Mouse (Mus musculus): ENCODE measurements around the gene Hspb11. TPM values are rescaled to one million over a fixed set of nuclear protein-coding genes. Genes with fewer than 3 reads are reported as not detected.
A peak's percentile ranks its signal among the peaks of the same experiment; 100 is the strongest.

Gene Hspb11
- polyA plus RNA-seq, 1 experiment from 2014 or later: 31.9 TPM

GRCm38 (mm10) chr4:107300371-107300770 lies 47.0 kb downstream of the Hspb11 start:
- H3K4me2 ChIP-seq (replicated peaks): no peak overlapping the region
- no peak overlapping the region for H3K27ac ChIP-seq
- 0 out of 2 replicates have a peak, but pooled peaks cover 8% of the 10 kb centered on the region for H3K4me1 ChIP-seq (replicated peaks)
- H3K9ac ChIP-seq: no peak overlapping the region
- no peaks in the 10 kb centered on the region for H3K27me3 ChIP-seq (replicated peaks)
- 75% methylated on average over 4 of the region's 4 CpGs for WGBS
- no peaks in the 10 kb centered on the region for H3K9me3 ChIP-seq
- no peaks in the 10 kb centered on the region for H3K36me3 ChIP-seq
- ATAC-seq: no peak
- H3K4me3 ChIP-seq (replicated peaks): no peak overlapping the region

DNA sequence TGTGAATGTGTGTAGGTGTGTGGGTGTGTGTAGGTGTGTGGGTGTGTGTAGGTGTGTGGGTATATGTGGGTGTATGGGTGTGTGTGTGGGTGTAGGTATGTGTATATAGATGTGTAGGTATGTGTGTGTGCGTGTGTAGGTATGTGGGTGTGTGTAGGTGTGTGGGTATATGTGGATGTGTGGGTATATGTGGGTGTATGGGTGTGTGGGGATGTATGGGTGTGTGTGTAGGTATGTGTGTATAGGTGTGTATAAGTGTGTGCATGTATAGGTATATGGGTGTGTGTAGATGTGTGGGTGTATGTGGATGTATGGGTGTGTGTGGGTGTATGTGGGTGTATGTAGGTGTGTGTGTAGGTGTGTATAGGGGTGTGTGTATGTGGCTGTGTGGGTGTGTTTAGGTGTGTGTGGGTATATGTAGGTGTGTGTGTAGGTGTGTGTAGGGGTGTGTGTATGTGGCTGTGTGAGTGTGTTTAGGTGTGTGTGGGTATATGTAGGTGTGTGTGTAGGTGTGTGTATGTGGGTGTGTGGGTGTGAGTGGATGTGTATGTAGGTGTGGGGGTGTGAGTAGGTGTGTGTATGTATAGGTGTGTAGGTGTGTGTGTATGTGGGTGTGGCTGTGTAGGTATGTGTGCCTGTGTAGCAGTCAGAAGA lies 47.6 kb downstream of the Hspb11 start:
- 0 out of 2 replicates have a peak, but pooled peaks cover 8% of the 10 kb centered on the region for H3K4me1 ChIP-seq (replicated peaks)
- H3K4me2 ChIP-seq (replicated peaks): no peak overlapping the region
- no peak overlapping the region for H3K27ac ChIP-seq
- no peaks in the 10 kb centered on the region for H3K36me3 ChIP-seq
- 94% methylated on average over 1 of the region's 1 CpGs for WGBS
- no peak overlapping the region for H3K4me3 ChIP-seq (replicated peaks)
- 0 out of 2 replicates have a peak, but pooled peaks have one; percentile 19 for ATAC-seq
- H3K9me3 ChIP-seq: no peaks in the 10 kb centered on the region
- H3K27me3 ChIP-seq (replicated peaks): no peaks in the 10 kb centered on the region
- no peak overlapping the region for H3K9ac ChIP-seq

- WGBS: 81% methylated on average over 9 of the region's 9 CpGs
- H3K9ac ChIP-seq: no peak overlapping the region
- no peak overlapping the region for H3K4me2 ChIP-seq (replicated peaks)
- H3K9me3 ChIP-seq: no peaks in the 10 kb centered on the region
- no peaks in the 10 kb centered on the region for H3K27me3 ChIP-seq (replicated peaks)
- H3K4me3 ChIP-seq (replicated peaks): no peak overlapping the region
- H3K4me1 ChIP-seq (replicated peaks): peaks cover 14% of the 10 kb centered on the region; the same call in 1 of the 2 replicates
- H3K36me3 ChIP-seq: no peaks in the 10 kb centered on the region
- no peak overlapping the region for H3K27ac ChIP-seq
- no peak for ATAC-seq
Observed at GRCm38 (mm10) chr4:107302221-107302620, 48.8 kb downstream of the Hspb11 start.

- 53% methylated on average over 4 of the region's 4 CpGs for WGBS
- Histone ChIP-seq H3K4me3 (replicated peaks) (no peak overlapping the region), H3K36me3 (no peaks in the 10 kb centered on the region), H3K4me2 (replicated peaks) (no peak overlapping the region), H3K4me1 (replicated peaks) (peaks cover 14% of the 10 kb centered on the region; the same call in 1 of the 2 replicates), H3K27ac (no peak overlapping the region), H3K27me3 (replicated peaks) (no peaks in the 10 kb centered on the region), H3K9me3 (no peaks in the 10 kb centered on the region), H3K9ac (no peak overlapping the region)
- peak; percentile 67 for ATAC-seq
Observed at GRCm38 (mm10) chr4:107302832-107303231, 49.4 kb downstream of the Hspb11 start.

DNA sequence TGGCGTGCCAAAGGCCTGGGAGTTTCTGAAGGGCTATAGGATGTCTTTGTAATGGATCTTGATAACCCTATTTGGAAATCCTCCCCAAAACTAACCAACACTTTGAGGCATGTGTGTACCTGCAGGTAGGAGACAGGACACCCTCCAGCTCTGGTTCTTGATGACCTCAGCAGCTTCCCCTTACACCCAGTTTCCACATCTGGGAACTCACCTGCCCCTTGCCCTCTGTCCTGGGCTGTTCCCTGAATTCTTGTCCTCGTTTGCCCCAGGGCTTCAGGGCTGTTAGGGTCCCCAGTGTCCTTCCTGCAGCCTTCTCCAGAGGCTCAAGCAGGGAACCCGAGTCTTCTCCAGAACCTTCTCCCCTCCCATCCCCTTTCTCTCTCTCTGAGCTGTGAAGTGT lies 50.1 kb downstream of the Hspb11 start:
- ATAC-seq: no peak
- H3K27me3 ChIP-seq (replicated peaks): no peaks in the 10 kb centered on the region
- H3K4me1 ChIP-seq (replicated peaks): peaks cover 14% of the 10 kb centered on the region; the same call in 1 of the 2 replicates
- H3K4me2 ChIP-seq (replicated peaks): no peak overlapping the region
- H3K27ac ChIP-seq: no peak overlapping the region
- H3K9ac ChIP-seq: no peak overlapping the region
- no peaks in the 10 kb centered on the region for H3K36me3 ChIP-seq
- H3K9me3 ChIP-seq: no peaks in the 10 kb centered on the region
- H3K4me3 ChIP-seq (replicated peaks): no peak overlapping the region
- WGBS: 67% methylated on average over 3 of the region's 3 CpGs

DNA sequence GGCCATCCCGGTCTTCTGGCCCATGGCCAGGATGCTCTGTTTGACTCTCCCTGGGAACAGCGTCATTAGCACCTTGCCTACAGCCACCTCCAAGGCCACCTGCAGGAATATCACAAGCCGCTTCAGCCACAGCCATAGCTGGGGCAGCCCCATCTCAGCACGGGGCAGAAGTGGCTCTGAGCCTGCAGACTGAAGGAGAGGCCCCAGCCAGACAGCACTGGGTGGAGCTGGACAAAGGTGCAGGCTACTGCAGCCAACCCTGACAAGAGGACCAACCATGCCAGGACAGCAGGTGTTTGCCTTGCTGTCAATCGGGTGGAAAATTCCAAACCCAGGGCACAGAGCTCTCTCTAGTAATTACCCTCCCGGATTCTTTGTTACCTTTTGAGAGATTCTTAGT lies 53.6 kb downstream of the Hspb11 start, which contains the start of gene Dio1:
Dio1 (minus strand) TSS at position 204 of the 400 bp plus-strand sequence.
- H3K36me3 ChIP-seq: no peaks in the 10 kb centered on the region
- peak within 1 kb of the TSS; percentile 18 for H3K4me2 ChIP-seq (replicated peaks)
- 35% methylated on average over 6 of the region's 6 CpGs for WGBS
- no peak within 1 kb of the TSS for H3K9ac ChIP-seq
- H3K9me3 ChIP-seq: no peaks in the 10 kb centered on the region
- peak; percentile 79 for ATAC-seq
- no peak within 1 kb of the TSS for H3K27ac ChIP-seq
- H3K4me1 ChIP-seq (replicated peaks): peaks cover 6% of the 10 kb centered on the region; the same call in 1 of the 2 replicates
- no peaks in the 10 kb centered on the region for H3K27me3 ChIP-seq (replicated peaks)
- no peak within 1 kb of the TSS for H3K4me3 ChIP-seq (replicated peaks)

DNA sequence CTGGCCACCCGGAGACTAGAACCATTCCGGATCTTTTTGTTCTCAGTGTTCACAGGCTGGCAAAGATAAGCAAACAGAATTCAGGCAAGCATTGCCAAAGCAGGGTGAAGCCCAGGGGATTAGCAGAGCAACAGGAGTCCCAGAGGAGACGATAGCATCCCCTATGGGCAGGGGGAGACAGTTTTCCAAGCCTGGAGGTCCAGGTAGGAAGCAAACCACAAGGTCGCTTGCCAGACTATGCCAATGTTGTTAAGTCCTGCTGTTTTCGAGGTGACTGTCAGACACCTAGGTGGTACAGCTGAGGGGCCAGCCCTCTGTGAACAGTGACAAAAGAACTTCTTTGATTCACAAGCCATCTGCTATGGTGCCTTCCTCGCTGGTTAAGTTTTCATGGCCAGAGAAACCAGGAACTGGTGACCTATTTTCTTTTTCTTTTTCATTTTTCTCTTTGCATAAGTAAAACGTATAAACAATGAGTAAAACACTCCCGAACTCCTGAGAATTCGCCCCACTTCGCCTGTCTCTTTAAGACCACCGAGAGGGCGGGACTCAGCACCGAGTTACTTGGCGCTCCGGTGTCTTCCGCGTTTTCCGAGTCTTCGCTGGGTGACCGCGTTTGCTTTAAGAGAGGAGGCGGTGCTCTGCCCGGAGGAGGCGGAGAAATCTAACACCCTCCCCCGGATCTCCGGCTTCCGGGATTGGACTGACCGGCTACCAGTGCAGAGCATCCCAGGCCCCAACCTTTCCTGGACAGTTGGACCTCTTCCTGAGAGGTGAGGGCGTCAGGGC lies 60.5 kb downstream of the Hspb11 start, which contains the start of gene Yipf1:
Yipf1 (plus strand) TSS at position 674 of the 789 bp plus-strand sequence.
- Histone ChIP-seq H3K4me1 (replicated peaks) (peaks cover 8% of the 10 kb centered on the region), H3K27me3 (replicated peaks) (no peaks in the 10 kb centered on the region), H3K4me2 (replicated peaks) (peak within 1 kb of the TSS; percentile 82), H3K36me3 (no peaks in the 10 kb centered on the region), H3K9ac (peak within 1 kb of the TSS; percentile 47), H3K4me3 (replicated peaks) (peak within 1 kb of the TSS; percentile 59), H3K9me3 (no peaks in the 10 kb centered on the region), H3K27ac (peak within 1 kb of the TSS; percentile 38; the same call in 1 of the 2 replicates)
- peak; percentile 95 for ATAC-seq
- WGBS: under 1% methylated on average over 29 of the region's 29 CpGs

DNA sequence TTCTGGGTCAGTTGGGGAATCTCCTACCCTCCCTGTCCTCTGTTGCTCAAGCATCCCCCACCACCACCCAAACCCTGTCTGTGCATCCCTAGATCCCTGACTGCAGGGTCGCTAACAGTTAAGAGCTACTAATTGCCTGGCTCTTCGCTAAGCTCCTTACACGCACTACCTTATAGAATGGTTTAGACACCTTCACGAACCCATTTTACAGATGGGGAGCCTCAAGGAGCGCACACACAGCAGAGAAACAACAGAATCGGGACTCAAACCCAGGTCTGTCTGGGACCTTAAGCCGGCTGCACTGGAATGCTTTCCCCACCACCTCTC lies 61.0 kb downstream of the Hspb11 start:
- Histone ChIP-seq H3K9me3 (no peaks in the 10 kb centered on the region), H3K4me1 (replicated peaks) (peaks cover 8% of the 10 kb centered on the region), H3K27ac (0 out of 2 replicates have a peak overlapping the region, but pooled peaks have one; percentile 34), H3K4me2 (replicated peaks) (peak overlapping the region; percentile 82), H3K27me3 (replicated peaks) (no peaks in the 10 kb centered on the region), H3K9ac (peak overlapping the region; percentile 47), H3K36me3 (no peaks in the 10 kb centered on the region), H3K4me3 (replicated peaks) (peak overlapping the region; percentile 59)
- ATAC-seq: no peak; the same call in 1 of the 2 replicates
- WGBS: 6% methylated on average over 7 of the region's 7 CpGs

DNA sequence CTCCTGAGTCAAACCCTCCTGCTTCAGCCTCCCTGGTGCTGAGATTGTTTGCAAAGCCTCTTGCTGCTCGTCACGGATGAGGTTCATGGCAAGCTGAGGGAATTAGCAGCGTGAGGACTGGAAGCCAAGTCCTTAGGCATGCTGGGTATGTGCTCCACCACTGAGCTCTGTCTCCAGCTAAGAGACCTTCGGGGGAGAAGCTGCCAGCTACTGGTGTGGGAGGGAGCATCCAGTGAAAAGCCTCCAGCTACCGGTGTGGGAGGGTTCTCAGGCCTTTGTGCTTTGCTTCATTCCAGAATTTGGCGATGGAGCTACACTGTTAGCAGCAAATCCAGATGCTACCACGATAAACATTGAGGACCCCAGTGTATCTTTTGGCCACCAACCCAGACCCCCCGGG lies 65.3 kb downstream of the Hspb11 start:
- 79% methylated on average over 8 of the region's 8 CpGs for WGBS
- no peak for ATAC-seq
- H3K4me2 ChIP-seq (replicated peaks): no peak overlapping the region

DNA sequence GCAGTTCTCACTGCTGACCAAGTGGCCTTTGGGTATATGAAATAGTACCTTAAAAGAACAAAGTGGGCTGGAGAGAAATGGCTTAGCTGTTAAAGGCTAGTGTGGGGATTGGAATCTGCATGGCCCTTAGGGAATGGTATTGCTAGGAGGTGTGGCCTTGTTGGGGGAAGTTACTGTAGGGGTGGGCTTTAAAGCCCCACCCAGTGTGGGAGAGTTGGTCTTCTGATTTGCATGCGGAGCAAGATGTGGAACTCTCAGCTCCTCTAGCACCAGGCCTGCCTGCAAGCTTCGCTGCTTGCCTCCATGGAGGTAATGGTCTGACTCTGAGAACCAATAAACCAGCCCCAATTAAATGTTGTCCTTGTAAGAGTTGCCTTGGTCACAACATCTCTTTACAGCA lies 67.6 kb downstream of the Hspb11 start:
- peaks cover 5% of the 10 kb centered on the region; the same call in 1 of the 2 replicates for H3K36me3 ChIP-seq
- ATAC-seq: no peak
- no peak overlapping the region for H3K4me2 ChIP-seq (replicated peaks)

More for the DNA sequence above, 65.3 kb downstream of the Hspb11 start:
- no peak overlapping the region for H3K27ac ChIP-seq
- H3K9me3 ChIP-seq: no peaks in the 10 kb centered on the region
- H3K4me3 ChIP-seq (replicated peaks): no peak overlapping the region
- H3K9ac ChIP-seq: no peak overlapping the region
- H3K36me3 ChIP-seq: peaks cover 5% of the 10 kb centered on the region; the same call in 1 of the 2 replicates
- H3K27me3 ChIP-seq (replicated peaks): no peaks in the 10 kb centered on the region
- peaks cover 8% of the 10 kb centered on the region for H3K4me1 ChIP-seq (replicated peaks)

DNA sequence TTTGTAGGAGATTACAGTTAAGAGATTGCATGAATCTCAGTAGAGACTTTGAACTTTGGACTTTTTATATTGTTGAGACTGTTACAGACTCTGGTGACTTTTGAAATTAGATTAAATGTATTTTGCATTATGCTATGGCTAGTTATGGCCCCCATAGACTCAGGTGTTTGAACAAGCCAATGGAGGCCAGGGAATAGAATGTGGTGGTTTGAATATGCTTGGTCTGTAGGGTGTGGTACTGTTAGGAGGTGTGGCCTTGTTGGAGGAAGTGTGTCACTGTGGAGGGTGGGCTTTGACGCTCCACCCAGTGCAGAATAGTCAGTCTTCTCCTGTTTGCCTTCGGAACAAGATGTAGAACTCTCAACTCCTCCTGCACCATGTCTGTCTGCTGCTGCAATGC lies 69.7 kb downstream of the Hspb11 start:
- Histone ChIP-seq H3K4me2 (replicated peaks) (no peak overlapping the region), H3K4me1 (replicated peaks) (no peaks in the 10 kb centered on the region), H3K4me3 (replicated peaks) (no peak overlapping the region), H3K27ac (no peak overlapping the region), H3K9me3 (no peaks in the 10 kb centered on the region), H3K9ac (no peak overlapping the region), H3K27me3 (replicated peaks) (no peaks in the 10 kb centered on the region), H3K36me3 (peaks cover 8% of the 10 kb centered on the region; the same call in 1 of the 2 replicates)
- WGBS: 87% methylated on average over 2 of the region's 2 CpGs
- 0 out of 2 replicates have a peak, but pooled peaks have one; percentile 39 for ATAC-seq

More for the DNA sequence above, 67.6 kb downstream of the Hspb11 start:
- Histone ChIP-seq H3K4me1 (replicated peaks) (no peaks in the 10 kb centered on the region), H3K9ac (no peak overlapping the region), H3K27ac (no peak overlapping the region), H3K9me3 (no peaks in the 10 kb centered on the region), H3K27me3 (replicated peaks) (no peaks in the 10 kb centered on the region), H3K4me3 (replicated peaks) (no peak overlapping the region)
- WGBS: 66% methylated on average over 2 of the region's 2 CpGs

GRCm38 (mm10) chr4:107328530-107328929 lies 75.1 kb downstream of the Hspb11 start:
- WGBS: 64% methylated on average over 8 of the region's 8 CpGs
- no peaks in the 10 kb centered on the region for H3K9me3 ChIP-seq
- H3K9ac ChIP-seq: no peak overlapping the region
- no peaks in the 10 kb centered on the region for H3K27me3 ChIP-seq (replicated peaks)
- ATAC-seq: peak; percentile 83
- 0 out of 2 replicates have a peak, but pooled peaks cover 3% of the 10 kb centered on the region for H3K36me3 ChIP-seq
- H3K27ac ChIP-seq: no peak overlapping the region
- H3K4me2 ChIP-seq (replicated peaks): no peak overlapping the region
- 0 out of 2 replicates have a peak, but pooled peaks cover 3% of the 10 kb centered on the region for H3K4me1 ChIP-seq (replicated peaks)
- H3K4me3 ChIP-seq (replicated peaks): no peak overlapping the region
